Mouse (Mus musculus) testis, adult 2 months (tissue): ENCODE results near the gene Vps8.

Experiments used
- CTCF ChIP-seq: fragments of 200-500 bp; IDR thresholded peaks from 2 replicates; pipeline ENCODE4 v1.5.1; 2012; ENCODE audit warnings: low read depth, mild to moderate bottlenecking, inconsistent platforms, low read length, moderate library complexity; ENCODE audit not compliant: control insufficient read depth, insufficient read depth, insufficient replicate concordance
- POLR2A ChIP-seq: fragments of 200-500 bp; IDR thresholded peaks from 2 replicates; pipeline ENCODE4 v1.6.1; 2012; ENCODE audit warnings: low read depth, mild to moderate bottlenecking, inconsistent platforms, low read length, moderate library complexity; ENCODE audit not compliant: control insufficient read depth

- no peak for TF ChIP-seq CTCF
- TF ChIP-seq POLR2A = no peak
Measured at GRCm38 (mm10) chr16:21595539-21595938, 172.6 kb downstream of the Vps8 start.
